Comparison of ENCODE assay signal across 21 mouse cellular contexts in the genomic region with DNA sequence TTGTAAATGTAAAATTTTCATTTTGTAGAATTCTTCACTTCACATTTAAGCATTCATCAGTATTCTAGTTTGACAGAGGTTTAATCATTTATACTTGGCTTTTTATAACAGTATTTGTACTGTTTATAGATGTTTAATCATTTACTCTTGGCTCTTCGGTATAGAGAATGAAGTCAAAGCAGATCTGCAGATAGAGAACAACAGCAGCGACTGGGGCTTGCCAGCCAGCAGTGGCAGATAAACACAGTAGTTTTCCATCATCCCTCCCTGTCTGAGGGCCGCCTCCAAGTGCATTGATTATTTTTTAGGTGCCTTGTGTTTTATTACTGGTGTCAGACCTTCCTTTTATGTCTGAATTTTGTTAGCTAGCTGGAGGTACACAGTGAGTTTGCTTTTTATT.
DNase-seq lines count a peak whose midpoint lies in the region; ATAC-seq and TF ChIP-seq lines count a peak whose summit lies in the region.
"Had no signal": no experiment of that assay in that cellular context is flagged by ENCODE, and none has a peak within 500 bp of the region (broad histone marks: within the 10 kb centered on the region; RNA-seq: fewer than 3 reads in every experiment).

No protein-coding gene starts in this region.

- no peak overlapping the region for H3K4me2 ChIP-seq in liver, postnatal 0 days (ENCODE audit: low read depth, low read length)
- H3K4me2 ChIP-seq in kidney, embryonic 15.5 days = no peak overlapping the region
- H3K4me2 ChIP-seq: embryonic facial prominence, embryonic 12.5 days; forebrain, embryonic 12.5 days; heart, embryonic 11.5 days; heart, embryonic 15.5 days; hindbrain, embryonic 14.5 days had no signal

- no peaks in the 10 kb centered on the region for H3K79me2 ChIP-seq in liver, adult 2 months (ENCODE audit: control insufficient read depth, insufficient read depth, low read length)

- no peak overlapping the region for H3K4me3 ChIP-seq in liver, adult 2 months (ENCODE audit: insufficient read depth, low read depth, low read length)
- H3K4me3 ChIP-seq in liver, postnatal 0 days (ENCODE audit: low read depth, low read length) = no peak overlapping the region
- no peak overlapping the region for H3K4me3 ChIP-seq in kidney, embryonic 15.5 days (replicated peaks)
- H3K4me3 ChIP-seq: embryonic facial prominence, embryonic 12.5 days; forebrain, embryonic 12.5 days; heart, adult 2 months; heart, embryonic 15.5 days; hindbrain, embryonic 10.5 days had no signal

- H3K27me3 ChIP-seq in liver, adult 2 months (ENCODE audit: control insufficient read depth, insufficient read depth, low read length) = no peaks in the 10 kb centered on the region
- H3K27me3 ChIP-seq in liver, postnatal 0 days (ENCODE audit: insufficient read depth, low read length) = no peaks in the 10 kb centered on the region
- no peaks in the 10 kb centered on the region for H3K27me3 ChIP-seq in kidney, embryonic 15.5 days
- H3K27me3 ChIP-seq: embryonic facial prominence, embryonic 12.5 days; forebrain, embryonic 12.5 days; heart, embryonic 15.5 days had no signal

- TF ChIP-seq POLR2A in liver, adult 2 months (IDR thresholded peaks at IDR 0.05; ENCODE audit: extremely low read depth, insufficient read depth, low read length) = no peak

- no peak overlapping the region for H3K9ac ChIP-seq in liver, adult 2 months (ENCODE audit: low read depth, low read length)
- H3K9ac ChIP-seq in liver, postnatal 0 days (replicated peaks) = no peak overlapping the region
- H3K9ac ChIP-seq in kidney, embryonic 15.5 days = no peak overlapping the region
- H3K9ac ChIP-seq: embryonic facial prominence, embryonic 12.5 days; forebrain, embryonic 12.5 days; heart, embryonic 15.5 days; hindbrain, embryonic 14.5 days had no signal

- H3K9me3 ChIP-seq in liver, postnatal 0 days (ENCODE audit: low read length) = no peaks in the 10 kb centered on the region
- H3K9me3 ChIP-seq in kidney, embryonic 15.5 days (replicated peaks) = no peaks in the 10 kb centered on the region
- H3K9me3 ChIP-seq: embryonic facial prominence, embryonic 12.5 days; forebrain, embryonic 12.5 days; heart, embryonic 15.5 days; hindbrain, embryonic 10.5 days had no signal

- 20% methylated on average over 3 of the region's 3 CpGs for WGBS in liver, adult 2 months
- 48% methylated on average over 3 of the region's 3 CpGs for WGBS in liver, postnatal 0 days (ENCODE audit: insufficient replicate concordance)
- WGBS in kidney, embryonic 15.5 days = 54% methylated on average over 3 of the region's 3 CpGs

- no peak overlapping the region for H3K27ac ChIP-seq in liver, adult 2 months (replicated peaks; ENCODE audit: insufficient read depth, low read depth, low read length)
- H3K27ac ChIP-seq in liver, postnatal 0 days (ENCODE audit: low read depth) = no peak overlapping the region
- H3K27ac ChIP-seq in kidney, embryonic 15.5 days = peak overlapping the region; percentile 81
- H3K27ac ChIP-seq: embryonic facial prominence, embryonic 12.5 days; forebrain, embryonic 12.5 days; heart, adult 2 months; heart, embryonic 15.5 days; hindbrain, embryonic 10.5 days; hindbrain, embryonic 14.5 days had no signal

- no peak for ATAC-seq in liver, postnatal 0 days
- no peak for ATAC-seq in kidney, embryonic 15.5 days (replicated peaks; ENCODE audit: low FRiP score)
- ATAC-seq in erythroid progenitor cell, adult 5-6 weeks (replicated peaks; ENCODE audit: low FRiP score, poor library complexity, severe bottlenecking) = no peak
- ATAC-seq: forebrain, embryonic 16.5 days had no signal

- DNase-seq in liver, adult 2 months (ENCODE audit: extremely low read depth, low read depth, low spot score) = peak; percentile 91
- no peak for DNase-seq in liver, postnatal 0 days
- DNase-seq in kidney, postnatal 10 days = peak; percentile 41
- no peak for DNase-seq in T-cell, adult 2 months (ENCODE audit: low spot score)
- no peak for DNase-seq in Muller cell, postnatal 12 days (ENCODE audit: inconsistent ontology term)
- DNase-seq: adrenal gland, postnatal 10 days; cerebellum, adult 11-12 months; cerebellum, adult 9-10 months; cerebellum, postnatal 25 days; gastrocnemius, postnatal 14 days; heart, adult 2 months; heart, postnatal 14 days had no signal

- no peak for TF ChIP-seq EP300 in liver, postnatal 0 days (IDR thresholded peaks at IDR 0.05; ENCODE audit: low read depth)

- no peak for TF ChIP-seq CTCF in liver, adult 2 months (IDR thresholded peaks at IDR 0.05; ENCODE audit: low read depth, low read length)
- no peak for TF ChIP-seq CTCF in liver, postnatal 0 days (IDR thresholded peaks at IDR 0.05; ENCODE audit: low read depth)

- no peaks in the 10 kb centered on the region for H3K36me3 ChIP-seq in liver, adult 2 months (ENCODE audit: control insufficient read depth, insufficient read depth, low read length)
- no peaks in the 10 kb centered on the region for H3K36me3 ChIP-seq in liver, postnatal 0 days (replicated peaks; ENCODE audit: insufficient read depth, low read length)
- H3K36me3 ChIP-seq in kidney, embryonic 15.5 days = no peaks in the 10 kb centered on the region
- H3K36me3 ChIP-seq: embryonic facial prominence, embryonic 12.5 days; forebrain, embryonic 12.5 days; heart, embryonic 15.5 days; hindbrain, embryonic 10.5 days had no signal

- H3K4me1 ChIP-seq in liver, adult 2 months (ENCODE audit: control insufficient read depth, insufficient read depth, low read length) = peaks cover 11% of the 10 kb centered on the region
- H3K4me1 ChIP-seq in liver, postnatal 0 days (ENCODE audit: insufficient read depth) = no peaks in the 10 kb centered on the region
- peaks cover 34% of the 10 kb centered on the region for H3K4me1 ChIP-seq in kidney, embryonic 15.5 days
- H3K4me1 ChIP-seq: embryonic facial prominence, embryonic 12.5 days; forebrain, embryonic 12.5 days; hindbrain, embryonic 10.5 days had no signal

Comparison
In these comparisons a context has a peak if more than half of its experiments do, and no peak if none do; other contexts are left out.
1. DNase-seq: peak in liver, adult 2 months (single experiment) and kidney, postnatal 10 days (single experiment); none in liver, postnatal 0 days (single experiment), T-cell, adult 2 months (single experiment) and Muller cell, postnatal 12 days (single experiment).